ENCODE assay signal across 12 mouse cellular contexts in the genomic region with DNA sequence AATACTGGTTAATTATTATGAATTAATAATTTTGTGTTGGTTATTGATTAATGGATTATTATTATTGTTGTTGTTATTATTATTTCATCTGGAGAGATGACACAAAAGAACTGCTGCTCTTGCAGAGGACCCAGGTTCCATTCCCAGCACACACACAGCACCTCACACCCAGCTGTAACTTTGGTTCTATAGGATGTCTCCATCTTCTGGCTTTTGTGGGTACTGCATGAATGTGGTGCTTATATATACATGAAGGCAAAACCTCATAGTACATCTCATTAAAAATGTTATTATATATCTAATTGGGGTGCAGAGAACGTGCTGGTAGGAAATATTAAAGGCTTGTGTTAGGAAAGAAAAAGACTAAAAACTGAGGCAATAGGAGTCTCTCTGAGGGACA. TPM values are rescaled to one million over a fixed set of nuclear protein-coding genes. Genes with fewer than 3 reads are reported as not detected.
DNase-seq lines count a peak whose midpoint lies in the region; ATAC-seq and TF ChIP-seq lines count a peak whose summit lies in the region.
"Had no signal": no experiment of that assay in that cellular context is flagged by ENCODE, and none has a peak within 500 bp of the region (broad histone marks: within the 10 kb centered on the region; RNA-seq: fewer than 3 reads in every experiment).

No protein-coding gene starts in this region.

- no peak overlapping the region for H3K4me3 ChIP-seq in intestine, postnatal 0 days (ENCODE audit: low read depth, low read length)
- H3K4me3 ChIP-seq in intestine, embryonic 15.5 days (replicated peaks), result no peak overlapping the region
- H3K4me3 ChIP-seq: liver, embryonic 13.5 days had no signal

- H3K4me2 ChIP-seq in intestine, postnatal 0 days (replicated peaks; ENCODE audit: low read depth), result no peak overlapping the region
- H3K4me2 ChIP-seq in intestine, embryonic 15.5 days (replicated peaks), result no peak overlapping the region
- H3K4me2 ChIP-seq: liver, embryonic 13.5 days had no signal

- H3K9ac ChIP-seq in intestine, postnatal 0 days (ENCODE audit: low read depth, low read length), result no peak overlapping the region
- no peak overlapping the region for H3K9ac ChIP-seq in intestine, embryonic 15.5 days
- H3K9ac ChIP-seq: liver, embryonic 13.5 days had no signal

- no peak for ATAC-seq in intestine, postnatal 0 days
- ATAC-seq in intestine, embryonic 15.5 days, result no peak

- H3K27ac ChIP-seq in intestine, postnatal 0 days (ENCODE audit: low read depth, low read length), result no peak overlapping the region
- no peak overlapping the region for H3K27ac ChIP-seq in intestine, embryonic 15.5 days
- H3K27ac ChIP-seq: liver, embryonic 13.5 days had no signal

- H3K27me3 ChIP-seq in intestine, postnatal 0 days (replicated peaks; ENCODE audit: control insufficient read depth, insufficient read depth, low read length), result no peaks in the 10 kb centered on the region
- no peaks in the 10 kb centered on the region for H3K27me3 ChIP-seq in intestine, embryonic 15.5 days (replicated peaks)
- no peaks in the 10 kb centered on the region for H3K27me3 ChIP-seq in splenic B cell, adult 2 months (ENCODE audit: control insufficient read depth, insufficient read depth, low read length, poor library complexity, severe bottlenecking)
- H3K27me3 ChIP-seq: liver, embryonic 13.5 days had no signal

- TF ChIP-seq CTCF in intestine, postnatal 0 days (IDR thresholded peaks at IDR 0.05; ENCODE audit: low read depth), result peak; percentile 55

- DNase-seq in thymus, postnatal 14 days, result peak; percentile 12
- DNase-seq in thymus, postnatal 25 days, result no peak
- DNase-seq in c-Kit-positive CD71-positive TER-119-negative erythroid progenitor cells, embryonic 14.5 days (ENCODE audit: low read depth), result peak; percentile 5
- DNase-seq in splenic B cell, adult 2 months (ENCODE audit: low read depth, low spot score), result peak; percentile 28
- DNase-seq in urinary bladder, postnatal 14 days (ENCODE audit: low spot score), result no peak
- no peak for DNase-seq in layer of hippocampus, postnatal 10 days (ENCODE audit: low spot score in 2 of 2)
- DNase-seq: gastrocnemius, postnatal 36 days; liver, embryonic 13.5 days; right cerebral cortex, adult 18-20 months had no signal

- no peaks in the 10 kb centered on the region for H3K4me1 ChIP-seq in intestine, postnatal 0 days (replicated peaks; ENCODE audit: control insufficient read depth, insufficient read depth, low read length)
- no peaks in the 10 kb centered on the region for H3K4me1 ChIP-seq in intestine, embryonic 15.5 days (replicated peaks)
- H3K4me1 ChIP-seq: liver, embryonic 13.5 days had no signal

- no peaks in the 10 kb centered on the region for H3K9me3 ChIP-seq in intestine, postnatal 0 days (ENCODE audit: control insufficient read depth)
- no peaks in the 10 kb centered on the region for H3K9me3 ChIP-seq in intestine, embryonic 15.5 days
- H3K9me3 ChIP-seq: liver, embryonic 13.5 days had no signal

- H3K36me3 ChIP-seq in intestine, postnatal 0 days (ENCODE audit: control insufficient read depth, insufficient read depth), result no peaks in the 10 kb centered on the region
- H3K36me3 ChIP-seq in intestine, embryonic 15.5 days, result no peaks in the 10 kb centered on the region
- H3K36me3 ChIP-seq in splenic B cell, adult 2 months (ENCODE audit: control insufficient read depth, insufficient read depth, low read length, poor library complexity, severe bottlenecking), result no peaks in the 10 kb centered on the region
- H3K36me3 ChIP-seq: liver, embryonic 13.5 days had no signal

- WGBS in intestine, postnatal 0 days, result 61% methylated on average over 1 of the region's 1 CpGs
- WGBS in intestine, embryonic 15.5 days, result 45% methylated on average over 1 of the region's 1 CpGs

RNA-seq across cellular contexts. Expression of a gene that starts 11.8 kb away (rescaled TPM):
- not detected in 2 replicates for polyA plus RNA-seq in intestine, postnatal 0 days (2015; fragmentation: Nextera tagmentation; extraction: Ambion mirVana)
- polyA plus RNA-seq in intestine, embryonic 15.5 days (2015; fragmentation: Nextera tagmentation; extraction: Ambion mirVana), result not detected in 2 replicates
- not detected for total RNA-seq in layer of hippocampus, postnatal 10 days (2021)
- total RNA-seq: gastrocnemius, postnatal 36 days; hematopoietic stem cell, adult 5-6 weeks had no signal
- polyA plus RNA-seq: liver, embryonic 13.5 days had no signal

Comparison
In these comparisons a context has a peak if more than half of its experiments do, and no peak if none do; other contexts are left out.
1. DNase-seq: peak in thymus, postnatal 14 days (single experiment), c-Kit-positive CD71-positive TER-119-negative erythroid progenitor cells, embryonic 14.5 days (single experiment) and splenic B cell, adult 2 months (single experiment); none in thymus, postnatal 25 days (single experiment), urinary bladder, postnatal 14 days (single experiment) and layer of hippocampus, postnatal 10 days (0 of 2).